Mouse (Mus musculus): ENCODE measurements around the gene Rxfp2. TPM values are rescaled to one million over a fixed set of nuclear protein-coding genes. Genes with fewer than 3 reads are reported as not detected.

Gene Rxfp2
- polyA plus RNA-seq, 1 experiment from 2014 or later = 0.44 TPM

DNA sequence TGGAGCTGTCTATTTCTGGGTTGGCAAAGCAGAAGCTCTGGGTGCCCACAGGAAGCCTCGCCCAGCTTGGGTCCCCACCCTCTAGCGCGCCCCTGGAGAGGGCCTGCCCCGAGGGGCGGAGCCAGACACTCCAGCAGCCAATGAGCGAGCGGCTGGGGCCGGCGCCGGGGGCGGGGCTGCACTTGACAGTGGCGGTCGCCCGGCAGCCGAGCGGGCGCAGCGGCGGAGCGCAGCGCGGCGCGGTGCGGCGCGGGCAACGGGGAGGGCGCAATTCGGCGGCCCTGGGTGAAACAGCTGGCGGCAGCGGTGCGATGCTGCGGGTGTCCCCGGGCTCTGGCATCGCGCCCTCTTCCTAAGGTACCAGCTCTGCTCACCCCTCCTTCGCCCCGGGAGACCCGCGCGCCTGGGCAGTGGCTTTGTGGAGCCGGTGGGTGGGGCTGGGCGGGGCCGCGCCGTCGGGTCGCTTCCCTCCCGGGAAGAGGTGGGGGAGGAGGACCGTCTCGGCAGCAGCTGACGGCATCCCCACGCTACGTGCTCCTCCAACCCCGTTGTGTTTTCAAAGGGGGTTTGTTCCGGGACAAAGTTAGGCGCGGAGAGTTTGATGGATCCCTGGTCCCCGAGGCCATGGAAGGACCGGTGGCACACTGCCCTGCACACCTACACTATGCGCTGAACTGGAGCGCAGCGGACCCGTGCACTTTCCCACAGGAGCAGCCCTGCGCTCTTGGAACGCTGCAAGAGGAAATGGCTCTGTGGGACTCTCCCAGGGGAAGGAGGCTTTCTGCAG lies 100.2 kb downstream of the Rxfp2 start, which contains the start of gene Fry:
TSS of gene Fry (plus strand) at position 191 of the 787 bp plus-strand sequence.
- no peaks in the 10 kb centered on the region for H3K36me3 ChIP-seq
- peak within 1 kb of the TSS; percentile 39 for H3K9ac ChIP-seq
- H3K4me2 ChIP-seq (replicated peaks) = peak within 1 kb of the TSS; percentile 85
- H3K4me3 ChIP-seq (replicated peaks) = peak within 1 kb of the TSS; percentile 71
- H3K4me1 ChIP-seq (replicated peaks) = peaks cover 12% of the 10 kb centered on the region; the same call in 1 of the 2 replicates
- ATAC-seq = peak; percentile 100
- WGBS = under 1% methylated on average over 68 of the region's 68 CpGs
- H3K9me3 ChIP-seq = no peaks in the 10 kb centered on the region
- no peak within 1 kb of the TSS for H3K27ac ChIP-seq
- H3K27me3 ChIP-seq (replicated peaks) = no peaks in the 10 kb centered on the region

DNA sequence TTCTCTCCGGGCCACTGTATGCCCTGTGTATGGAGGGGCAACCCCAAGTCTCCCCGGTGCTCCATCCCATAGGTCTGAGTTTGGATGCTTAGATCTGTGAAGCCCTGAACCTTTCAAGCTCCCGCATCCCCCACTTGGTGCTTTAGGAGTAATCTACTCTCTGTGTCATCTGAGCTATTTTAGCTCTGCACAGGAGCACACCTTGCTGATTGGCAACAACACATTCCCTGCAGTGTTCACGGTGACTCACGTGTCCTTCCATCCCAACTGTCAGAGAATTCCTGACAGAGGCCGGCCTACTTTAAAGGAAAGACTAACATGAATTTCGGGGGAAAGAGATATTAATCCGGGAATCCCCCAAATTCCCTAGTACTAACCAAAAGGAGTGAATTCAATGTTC lies 102.2 kb downstream of the Rxfp2 start:
- H3K4me1 ChIP-seq (replicated peaks) = 0 out of 2 replicates have a peak, but pooled peaks cover 8% of the 10 kb centered on the region
- no peak overlapping the region for H3K9ac ChIP-seq
- WGBS = 89% methylated on average over 8 of the region's 8 CpGs
- H3K4me3 ChIP-seq (replicated peaks) = no peak overlapping the region
- H3K4me2 ChIP-seq (replicated peaks) = no peak overlapping the region
- H3K36me3 ChIP-seq = no peaks in the 10 kb centered on the region
- H3K27ac ChIP-seq = no peak overlapping the region
- no peaks in the 10 kb centered on the region for H3K9me3 ChIP-seq
- ATAC-seq = no peak
- no peaks in the 10 kb centered on the region for H3K27me3 ChIP-seq (replicated peaks)

DNA sequence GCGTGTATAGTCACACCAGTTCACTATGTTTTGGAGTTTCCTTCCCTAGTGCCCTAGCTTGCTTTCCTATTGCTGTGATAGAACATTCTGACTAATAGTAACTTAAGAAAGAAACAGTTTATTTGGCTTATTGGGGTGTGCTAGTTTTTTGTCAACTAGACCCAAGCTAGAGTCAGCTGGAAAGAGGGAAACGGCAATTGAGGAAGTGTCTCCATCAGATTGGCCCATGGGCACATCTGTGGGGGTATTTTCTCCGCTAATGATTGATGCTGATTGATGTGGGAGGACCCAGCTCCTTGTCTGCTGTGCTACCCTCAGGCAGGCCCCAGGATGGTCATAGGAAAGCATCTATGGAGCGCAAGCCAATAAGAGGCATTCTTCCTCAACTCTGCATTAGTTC lies 103.6 kb downstream of the Rxfp2 start:
- Histone ChIP-seq H3K36me3 (no peaks in the 10 kb centered on the region), H3K4me2 (replicated peaks) (no peak overlapping the region), H3K27me3 (replicated peaks) (no peaks in the 10 kb centered on the region), H3K4me1 (replicated peaks) (0 out of 2 replicates have a peak, but pooled peaks cover 4% of the 10 kb centered on the region), H3K4me3 (replicated peaks) (no peak overlapping the region), H3K27ac (no peak overlapping the region), H3K9me3 (no peaks in the 10 kb centered on the region), H3K9ac (no peak overlapping the region)
- no peak for ATAC-seq
- 84% methylated on average over 4 of the region's 4 CpGs for WGBS

DNA sequence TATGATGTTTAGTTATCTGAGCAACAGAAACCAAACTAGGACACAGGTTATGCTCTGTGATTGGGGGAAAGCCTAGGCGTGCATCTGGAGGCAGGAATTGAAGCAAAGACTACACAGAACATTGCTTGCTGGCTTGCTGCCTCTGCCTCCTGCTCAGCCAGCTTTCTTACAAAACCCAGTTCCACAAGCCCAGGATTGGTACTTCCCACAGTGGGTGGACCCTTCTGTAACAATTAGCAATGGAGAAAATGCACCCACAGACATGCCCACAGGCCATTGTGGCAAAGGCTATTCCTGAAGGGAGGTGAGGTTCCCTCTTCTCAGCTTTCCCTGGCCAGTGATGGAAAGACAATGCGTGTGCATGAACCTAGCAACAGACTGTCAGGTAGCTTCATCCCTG lies 104.1 kb downstream of the Rxfp2 start:
- WGBS = 76% methylated on average over 2 of the region's 2 CpGs
- Histone ChIP-seq H3K9ac (no peak overlapping the region), H3K27ac (no peak overlapping the region), H3K4me3 (replicated peaks) (no peak overlapping the region), H3K9me3 (no peaks in the 10 kb centered on the region), H3K4me2 (replicated peaks) (no peak overlapping the region), H3K4me1 (replicated peaks) (0 out of 2 replicates have a peak, but pooled peaks cover 4% of the 10 kb centered on the region), H3K36me3 (no peaks in the 10 kb centered on the region), H3K27me3 (replicated peaks) (no peaks in the 10 kb centered on the region)
- no peak for ATAC-seq

DNA sequence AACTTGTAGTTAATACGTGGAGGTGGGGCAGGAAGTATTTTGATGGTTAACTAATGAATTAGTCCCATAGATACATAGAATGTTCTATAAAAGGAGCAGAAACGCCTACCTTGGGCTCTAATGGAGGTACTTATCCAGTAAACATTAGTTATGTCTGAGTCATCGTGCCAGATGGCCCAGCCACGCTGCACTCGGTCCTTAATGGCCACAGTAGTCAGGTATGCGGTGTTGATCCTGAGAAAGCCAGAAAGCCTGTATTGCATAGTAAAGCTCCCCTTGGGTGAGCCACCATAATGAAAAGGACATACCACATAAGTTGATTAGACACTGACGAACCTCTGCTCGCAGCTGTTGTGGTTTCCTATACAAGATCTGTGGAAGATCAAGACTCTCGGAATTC lies 107.4 kb downstream of the Rxfp2 start:
- H3K4me3 ChIP-seq (replicated peaks) = no peak overlapping the region
- H3K4me1 ChIP-seq (replicated peaks) = no peaks in the 10 kb centered on the region
- H3K27ac ChIP-seq = no peak overlapping the region
- ATAC-seq = no peak
- WGBS = 74% methylated on average over 9 of the region's 9 CpGs
- no peak overlapping the region for H3K9ac ChIP-seq
- H3K36me3 ChIP-seq = no peaks in the 10 kb centered on the region
- H3K27me3 ChIP-seq (replicated peaks) = no peaks in the 10 kb centered on the region
- no peaks in the 10 kb centered on the region for H3K9me3 ChIP-seq
- H3K4me2 ChIP-seq (replicated peaks) = no peak overlapping the region

DNA sequence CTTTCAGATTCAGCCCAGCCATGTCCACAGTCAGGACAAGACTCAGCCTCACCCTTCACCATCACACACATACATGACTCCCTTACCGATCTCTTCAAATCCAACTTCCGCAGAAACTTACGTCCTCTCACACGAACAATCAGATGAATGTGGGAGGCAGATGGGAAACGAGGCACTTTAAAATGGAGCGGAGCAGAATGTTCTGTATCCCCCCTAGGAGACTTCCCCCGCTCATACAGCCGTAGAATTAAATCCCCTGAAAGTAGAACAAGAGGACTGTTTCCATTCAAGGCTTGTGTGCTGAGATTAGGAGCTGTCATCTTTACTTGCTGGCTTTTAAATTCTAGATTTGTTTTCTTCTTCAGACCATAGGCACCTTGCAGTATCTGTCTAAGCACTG lies 110.0 kb downstream of the Rxfp2 start:
- Histone ChIP-seq H3K27me3 (replicated peaks) (no peaks in the 10 kb centered on the region), H3K9me3 (no peaks in the 10 kb centered on the region), H3K4me3 (replicated peaks) (no peak overlapping the region), H3K4me2 (replicated peaks) (no peak overlapping the region), H3K4me1 (replicated peaks) (no peaks in the 10 kb centered on the region), H3K36me3 (no peaks in the 10 kb centered on the region), H3K27ac (no peak overlapping the region), H3K9ac (no peak overlapping the region)
- 81% methylated on average over 8 of the region's 8 CpGs for WGBS
- ATAC-seq = no peak

DNA sequence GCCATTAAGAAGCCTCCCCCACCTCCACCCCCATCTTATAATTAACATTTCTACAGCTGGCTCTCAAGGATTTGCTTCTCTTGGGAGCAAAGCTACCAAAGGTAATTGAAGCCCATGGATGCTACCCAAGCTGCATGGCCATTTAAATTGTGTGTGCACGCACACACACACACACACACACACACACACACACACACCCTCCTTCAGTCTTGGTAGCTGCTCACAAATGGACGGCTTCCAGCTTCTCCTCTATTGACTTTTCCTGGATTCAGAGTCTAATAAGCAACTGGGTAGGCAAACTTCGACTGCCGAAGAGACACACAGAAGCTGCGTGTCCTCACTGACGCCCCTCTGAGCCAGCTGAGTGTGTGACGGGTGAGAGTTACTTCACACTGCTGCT lies 111.7 kb downstream of the Rxfp2 start:
- Histone ChIP-seq H3K27ac (no peak overlapping the region), H3K27me3 (replicated peaks) (no peaks in the 10 kb centered on the region), H3K9me3 (no peaks in the 10 kb centered on the region), H3K36me3 (no peaks in the 10 kb centered on the region), H3K9ac (no peak overlapping the region), H3K4me1 (replicated peaks) (no peaks in the 10 kb centered on the region), H3K4me3 (replicated peaks) (no peak overlapping the region), H3K4me2 (replicated peaks) (no peak overlapping the region)
- WGBS = 75% methylated on average over 7 of the region's 7 CpGs
- no peak for ATAC-seq

DNA sequence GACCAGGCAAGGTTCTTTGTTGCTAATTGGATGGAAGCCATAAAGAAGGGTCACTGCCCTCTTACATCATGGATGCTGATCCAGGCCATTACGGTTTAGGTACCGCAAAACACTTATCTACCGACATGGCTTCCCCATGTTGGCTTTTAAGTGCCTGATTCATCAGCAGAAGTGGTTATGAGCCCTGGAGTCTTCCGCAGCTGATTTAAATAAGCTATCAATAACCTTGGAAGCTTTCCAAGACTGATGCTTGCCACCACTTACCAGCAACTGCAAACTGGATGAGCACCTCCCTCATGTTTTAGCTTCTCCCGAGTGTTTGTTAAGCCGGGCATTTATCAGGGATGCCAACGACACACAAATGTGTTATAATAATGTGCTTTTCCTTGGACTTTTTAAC lies 112.7 kb downstream of the Rxfp2 start:
- no peak overlapping the region for H3K27ac ChIP-seq
- H3K4me3 ChIP-seq (replicated peaks) = no peak overlapping the region
- no peaks in the 10 kb centered on the region for H3K9me3 ChIP-seq
- H3K4me1 ChIP-seq (replicated peaks) = no peaks in the 10 kb centered on the region
- no peak overlapping the region for H3K4me2 ChIP-seq (replicated peaks)
- H3K27me3 ChIP-seq (replicated peaks) = no peaks in the 10 kb centered on the region
- H3K36me3 ChIP-seq = no peaks in the 10 kb centered on the region
- ATAC-seq = no peak
- no peak overlapping the region for H3K9ac ChIP-seq
- 69% methylated on average over 7 of the region's 7 CpGs for WGBS

Other genes starting within 250 kb of the Rxfp2 start
- 7.1 and 8.2 TPM in 2 replicates for gene Fry, start 100.0 kb downstream of the Rxfp2 start, polyA plus RNA-seq (2015; fragmentation: Nextera tagmentation; extraction: Ambion mirVana)

Data from intestine, embryonic 15.5 days (tissue).